Mouse (Mus musculus) kidney, adult 2 months (tissue): ENCODE results near the gene Esr1.

Experiments used
- CTCF ChIP-seq: fragments of 200-500 bp; conservative IDR thresholded peaks from 2 replicates; pipeline ENCODE4 v1.5.1; 2011; ENCODE audit warnings: low read depth, mild to moderate bottlenecking, control low read depth, low read length, moderate library complexity, mixed read lengths; ENCODE audit not compliant: insufficient read depth, insufficient read length
- POLR2A ChIP-seq: fragments of 200-500 bp; IDR thresholded peaks from one replicate; pipeline ENCODE4 v1.6.1; 2011; ENCODE audit warnings: low read depth, low read length, control low read depth

GRCm38 (mm10) chr10:4713398-4713797, 102.0 kb downstream of the Esr1 start:
- TF ChIP-seq POLR2A (no peak), CTCF (no peak)
